ENCODE assay signal across 19 mouse cellular contexts in genomic region chr1:131711518-131711917, GRCm38 (mm10). TPM values are rescaled to one million over a fixed set of nuclear protein-coding genes. Genes with fewer than 3 reads are reported as not detected.
"Had no signal": no experiment of that assay in that cellular context is flagged by ENCODE, and none has a peak within 500 bp of the region (broad histone marks: within the 10 kb centered on the region; RNA-seq: fewer than 3 reads in every experiment).

No protein-coding gene starts in this region.

- H3K27me3 ChIP-seq: lung, embryonic 15.5 days; midbrain, embryonic 13.5 days; midbrain, embryonic 15.5 days; stomach, embryonic 15.5 days had no signal

- H3K4me3 ChIP-seq: lung, embryonic 15.5 days; midbrain, embryonic 13.5 days; midbrain, embryonic 15.5 days; neural tube, embryonic 12.5 days; stomach, embryonic 15.5 days had no signal

- DNase-seq: lung, adult 2 months; lung, postnatal 14 days; lung, postnatal 36 days; right cerebral cortex, postnatal 14 days; thymus, adult 2 months; thymus, postnatal 25 days; thymus, postnatal 4 days had no signal

- H3K4me2 ChIP-seq: lung, embryonic 15.5 days; midbrain, embryonic 11.5 days; midbrain, embryonic 13.5 days; midbrain, embryonic 15.5 days; neural tube, embryonic 12.5 days; stomach, embryonic 15.5 days had no signal

- H3K36me3 ChIP-seq: lung, embryonic 15.5 days; midbrain, embryonic 13.5 days; midbrain, embryonic 15.5 days; neural tube, embryonic 12.5 days; stomach, embryonic 15.5 days had no signal

- H3K9me3 ChIP-seq: lung, embryonic 15.5 days; megakaryocyte, embryonic 14.5 days; midbrain, embryonic 13.5 days; midbrain, embryonic 15.5 days; neural tube, embryonic 12.5 days; stomach, embryonic 15.5 days had no signal

- H3K27ac ChIP-seq: lung, embryonic 15.5 days; macrophage; midbrain, embryonic 13.5 days; midbrain, embryonic 15.5 days; neural tube, embryonic 12.5 days; stomach, embryonic 15.5 days; stomach, postnatal 0 days had no signal

- H3K4me1 ChIP-seq: midbrain, embryonic 13.5 days; midbrain, embryonic 15.5 days; neural tube, embryonic 12.5 days had no signal

- H3K9ac ChIP-seq: lung, embryonic 15.5 days; midbrain, embryonic 13.5 days; midbrain, embryonic 15.5 days; neural tube, embryonic 12.5 days; stomach, embryonic 15.5 days had no signal

- ATAC-seq: midbrain, embryonic 15.5 days had no signal

RNA-seq across cellular contexts. Expression of gene Slc26a9, which starts 32.3 kb away (rescaled TPM):
- total RNA-seq: monocyte, adult 5-6 weeks; neutrophil, adult 5-6 weeks had no signal
- polyA plus RNA-seq: macrophage; midbrain, embryonic 11.5 days; neural tube, embryonic 12.5 days; urinary bladder, adult 2 months had no signal
